Mouse (Mus musculus) ES-E14 (cell line): ENCODE measurements at regions not wholly inside any gene's neighbourhood (a gene's known extent, or its start where the extent isn't known, plus 50 kb on each side); places are given as distances from the start of the nearest gene placed in this dataset.

Source experiments
- DNase-seq: peaks from one replicate; pipeline ENCODE4 v3.0.0-alpha.2; 2013; ENCODE audit warnings: low read depth, low spot score
- H3K27ac ChIP-seq: 2 replicates; pipeline ENCODE4 v1.5.1; 2012; ENCODE audit warnings: low read depth, mild to moderate bottlenecking, low read length, moderate library complexity, mixed read lengths; ENCODE audit not compliant: poor library complexity, insufficient read depth, severe bottlenecking
- H3K36me3 ChIP-seq: 2 replicates; pipeline ENCODE4 v1.6.1; 2012; ENCODE audit warnings: mild to moderate bottlenecking, low read length, moderate library complexity, mixed read lengths; ENCODE audit not compliant: control insufficient read depth, poor library complexity, insufficient read depth, severe bottlenecking
- H3K4me1 ChIP-seq, 2 experiments: fragments of 150-350 bp in 1 of 2; sonication (generic) in 1 of 2; 2 replicates each; pipeline ENCODE4 v1.6.1; 2012; ENCODE audit warnings: low read length in 2 of 2, mild to moderate bottlenecking in 1 of 2, mixed read lengths in 1 of 2; ENCODE audit not compliant: control insufficient read depth in 2 of 2, insufficient read depth in 2 of 2, poor library complexity in 1 of 2
- H3K4me3 ChIP-seq, 2 experiments: fragments of 150-350 bp in 1 of 2; sonication (generic) in 1 of 2; 2 replicates each; pipeline ENCODE4 v1.5.1; 2012; ENCODE audit warnings: low read length in 2 of 2, low read depth in 1 of 2, mild to moderate bottlenecking in 1 of 2, mixed read lengths in 1 of 2; ENCODE audit not compliant: insufficient read depth in 1 of 2, poor library complexity in 1 of 2, severe bottlenecking in 1 of 2
- H3K9ac ChIP-seq: 2 replicates; pipeline ENCODE4 v1.6.1; 2012; ENCODE audit warnings: low read depth, mild to moderate bottlenecking, low read length, mixed read lengths; ENCODE audit not compliant: poor library complexity, insufficient read depth, severe bottlenecking
- H3K9me3 ChIP-seq: fragments of 150-350 bp; sonication (generic); 2 replicates; pipeline ENCODE4 v1.6.1; 2012; ENCODE audit warnings: low read depth, mild to moderate bottlenecking, low read length; ENCODE audit not compliant: control insufficient read depth, insufficient read depth
- CHD2 ChIP-seq: IDR thresholded peaks from 2 replicates; pipeline ENCODE4 v1.6.1; 2014; ENCODE audit warnings: mild to moderate bottlenecking, low read depth, low read length, inconsistent platforms
- HCFC1 ChIP-seq: IDR thresholded peaks from 2 replicates; pipeline ENCODE4 v1.6.1; 2012; ENCODE audit warnings: low read length, inconsistent platforms, borderline replicate concordance; ENCODE audit not compliant: insufficient read depth
- MAFK ChIP-seq: IDR thresholded peaks from 2 replicates; pipeline ENCODE4 v1.6.1; 2014; ENCODE audit warnings: mild to moderate bottlenecking, low read depth, low read length, inconsistent platforms; ENCODE audit not compliant: insufficient read depth
- ZC3H11A ChIP-seq: IDR thresholded peaks from 2 replicates; pipeline ENCODE4 v1.6.1; 2012; ENCODE audit warnings: low read depth, mild to moderate bottlenecking, inconsistent platforms, low read length, borderline replicate concordance
- ZNF384 ChIP-seq: IDR thresholded peaks from 2 replicates; pipeline ENCODE4 v1.6.1; 2012; ENCODE audit warnings: low read depth, low read length, inconsistent platforms
- in situ Hi-C, 2 experiments: fragments of 600-800 bp; cut with MboI; formaldehyde crosslinking; loops; one replicate each; pipeline ENCODE4 v1.15.1; 2025; ENCODE audit warnings: low sequenced_read_pairs in 2 of 2, inconsistent platforms in 1 of 2; ENCODE audit not compliant: unreplicated experiment in 2 of 2

DNA sequence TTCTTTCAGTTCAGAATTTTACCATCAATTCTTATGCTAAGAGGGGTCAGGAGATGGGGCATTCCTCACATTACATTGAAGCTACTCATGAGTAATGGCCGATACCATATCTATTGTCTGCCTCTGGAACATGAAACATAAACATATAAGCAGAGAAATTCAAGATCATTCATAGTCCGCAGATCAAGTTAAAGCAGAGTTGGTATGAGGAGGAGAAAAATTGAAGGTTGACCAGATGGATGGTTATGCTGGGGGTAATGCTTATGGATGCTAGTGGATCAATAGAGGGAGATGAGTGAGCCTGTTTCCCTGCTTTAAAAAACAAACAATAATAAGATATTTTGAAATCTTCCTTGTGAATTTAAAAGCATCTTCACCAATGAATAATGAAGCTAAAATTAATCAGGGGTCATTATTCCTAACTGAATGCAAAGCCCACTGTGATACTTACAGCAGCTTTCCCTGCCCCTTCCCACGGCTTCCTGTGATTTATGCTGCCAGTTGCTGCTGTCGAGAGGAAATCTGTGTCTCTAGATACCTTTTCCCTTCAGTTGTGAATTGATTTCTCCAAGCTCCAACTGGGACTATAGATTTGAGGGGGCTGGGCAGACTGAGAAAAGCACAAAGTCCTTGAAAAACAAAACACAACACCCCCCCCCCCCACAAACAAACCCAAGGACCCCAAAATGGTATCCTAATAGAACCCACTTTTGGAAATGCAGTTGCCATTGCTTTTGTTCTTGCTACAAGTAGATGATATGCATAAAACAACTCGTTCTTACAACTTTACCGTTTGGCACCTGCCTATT is 203.1 kb upstream of the Ubash3b start:
- in situ Hi-C loops = no loop called here
- H3K9ac ChIP-seq = no peak overlapping the region
- no peak overlapping the region for H3K27ac ChIP-seq
- H3K4me1 ChIP-seq = no peaks in the 10 kb centered on the region
- no peaks in the 10 kb centered on the region for H3K36me3 ChIP-seq
- H3K9me3 ChIP-seq = no peaks in the 10 kb centered on the region
- TF ChIP-seq ZNF384 (no peak), MAFK (no peak), HCFC1 (no peak), CHD2 (no peak), ZC3H11A (no peak)
- no peak overlapping the region for H3K4me3 ChIP-seq
- no peak for DNase-seq

DNA sequence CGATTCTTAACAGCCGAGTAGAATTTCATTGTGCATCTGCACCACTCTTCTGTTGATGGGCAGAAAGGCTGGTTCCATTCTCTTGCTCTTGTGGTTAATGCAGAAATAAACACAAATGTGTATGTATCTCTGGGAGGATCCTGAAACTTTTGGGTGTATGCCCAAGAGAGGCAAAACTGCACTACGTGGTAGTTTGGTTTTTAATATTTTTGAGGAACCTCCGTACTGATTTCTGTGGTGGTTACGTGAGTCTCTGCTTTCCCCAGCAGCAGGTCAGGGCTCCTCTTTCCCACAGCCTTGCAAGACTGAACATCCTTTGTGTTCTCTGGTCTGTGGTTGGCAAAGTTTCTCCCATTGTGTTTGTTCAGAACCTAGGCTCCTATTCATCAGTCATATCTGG is 198.9 kb upstream of the Ubash3b start:
- Histone ChIP-seq H3K4me3 (no peak overlapping the region), H3K36me3 (no peaks in the 10 kb centered on the region), H3K9me3 (no peaks in the 10 kb centered on the region), H3K27ac (no peak overlapping the region), H3K9ac (no peak overlapping the region), H3K4me1 (no peaks in the 10 kb centered on the region)
- DNase-seq = no peak
- TF ChIP-seq CHD2 (no peak), ZNF384 (no peak), MAFK (no peak), HCFC1 (no peak), ZC3H11A (no peak)
- in situ Hi-C loops = no loop called here

- no peaks in the 10 kb centered on the region for H3K4me1 ChIP-seq
- H3K4me3 ChIP-seq = no peak overlapping the region
- DNase-seq = no peak
- H3K9me3 ChIP-seq = no peaks in the 10 kb centered on the region
- no peak overlapping the region for H3K9ac ChIP-seq
- in situ Hi-C loops = no loop called here
- H3K27ac ChIP-seq = no peak overlapping the region
- H3K36me3 ChIP-seq = no peaks in the 10 kb centered on the region
- TF ChIP-seq ZNF384 (no peak), CHD2 (no peak), HCFC1 (no peak), ZC3H11A (no peak), MAFK (no peak)
These were observed 197.8 kb upstream of the Ubash3b start for GRCm38 (mm10) chr9:41359286-41359685.

DNA sequence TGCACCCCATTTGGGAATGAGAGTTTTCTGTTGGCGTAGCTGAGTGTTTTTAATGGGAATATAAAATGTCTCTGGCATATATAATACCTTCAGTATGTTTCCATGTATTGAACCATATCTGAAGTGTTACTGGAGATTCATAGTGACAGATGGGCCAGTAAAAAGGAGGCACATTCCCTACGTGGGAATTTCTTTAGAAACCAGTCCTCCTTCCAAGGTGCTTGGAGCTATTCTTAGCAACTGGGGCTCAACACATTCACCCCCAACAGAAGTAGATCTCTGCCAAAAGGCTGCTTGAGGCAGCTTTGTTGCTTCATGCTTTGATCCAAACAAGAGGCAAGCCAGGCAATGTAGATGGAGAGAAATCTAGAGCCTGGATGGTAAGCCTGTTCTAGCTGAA is 183.8 kb upstream of the Ubash3b start:
- Histone ChIP-seq H3K4me1 (no peaks in the 10 kb centered on the region), H3K36me3 (no peaks in the 10 kb centered on the region), H3K9me3 (no peaks in the 10 kb centered on the region), H3K4me3 (no peak overlapping the region), H3K9ac (no peak overlapping the region), H3K27ac (no peak overlapping the region)
- TF ChIP-seq MAFK (no peak), CHD2 (no peak)
- in situ Hi-C loops = no loop called here
- no peak for DNase-seq

DNA sequence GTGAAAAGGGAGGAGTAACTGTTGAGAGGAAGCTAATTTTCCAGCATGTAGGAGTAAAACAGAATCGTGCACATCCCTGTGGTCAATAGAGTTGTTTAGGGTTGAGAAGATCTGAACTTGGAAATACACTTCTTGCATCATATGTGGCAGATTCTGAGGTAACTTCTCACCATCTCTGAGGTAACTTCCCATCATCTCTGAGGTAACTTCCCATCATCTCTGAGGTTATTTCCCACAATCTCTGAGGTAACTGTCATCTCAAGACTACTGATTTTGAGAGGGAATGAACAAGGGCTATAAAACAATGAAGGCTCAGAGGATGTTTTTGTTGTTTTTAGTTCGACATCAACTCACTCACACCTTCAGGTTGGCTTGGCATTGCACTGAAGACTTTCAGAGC is 175.9 kb upstream of the Ubash3b start:
- Histone ChIP-seq H3K4me3 (no peak overlapping the region), H3K9me3 (no peaks in the 10 kb centered on the region), H3K27ac (no peak overlapping the region), H3K4me1 (no peaks in the 10 kb centered on the region), H3K9ac (no peak overlapping the region), H3K36me3 (no peaks in the 10 kb centered on the region)
- in situ Hi-C loops = no loop called here
- TF ChIP-seq HCFC1 = no peak
- DNase-seq = no peak
